Mouse (Mus musculus): Measurements from ENCODE around the gene Cdc42ep1. TPM values are rescaled to one million over a fixed set of nuclear protein-coding genes. Genes with fewer than 3 reads are reported as not detected.
"Not testable (repeated sequence)": the region's sequence is repeated elsewhere in the genome, so short reads cannot be mapped to it uniquely, and the experiment has no call there.

Cdc42ep1 gene
- polyA plus RNA-seq, 1 experiment from 2014 or later: 17.6 TPM

DNA sequence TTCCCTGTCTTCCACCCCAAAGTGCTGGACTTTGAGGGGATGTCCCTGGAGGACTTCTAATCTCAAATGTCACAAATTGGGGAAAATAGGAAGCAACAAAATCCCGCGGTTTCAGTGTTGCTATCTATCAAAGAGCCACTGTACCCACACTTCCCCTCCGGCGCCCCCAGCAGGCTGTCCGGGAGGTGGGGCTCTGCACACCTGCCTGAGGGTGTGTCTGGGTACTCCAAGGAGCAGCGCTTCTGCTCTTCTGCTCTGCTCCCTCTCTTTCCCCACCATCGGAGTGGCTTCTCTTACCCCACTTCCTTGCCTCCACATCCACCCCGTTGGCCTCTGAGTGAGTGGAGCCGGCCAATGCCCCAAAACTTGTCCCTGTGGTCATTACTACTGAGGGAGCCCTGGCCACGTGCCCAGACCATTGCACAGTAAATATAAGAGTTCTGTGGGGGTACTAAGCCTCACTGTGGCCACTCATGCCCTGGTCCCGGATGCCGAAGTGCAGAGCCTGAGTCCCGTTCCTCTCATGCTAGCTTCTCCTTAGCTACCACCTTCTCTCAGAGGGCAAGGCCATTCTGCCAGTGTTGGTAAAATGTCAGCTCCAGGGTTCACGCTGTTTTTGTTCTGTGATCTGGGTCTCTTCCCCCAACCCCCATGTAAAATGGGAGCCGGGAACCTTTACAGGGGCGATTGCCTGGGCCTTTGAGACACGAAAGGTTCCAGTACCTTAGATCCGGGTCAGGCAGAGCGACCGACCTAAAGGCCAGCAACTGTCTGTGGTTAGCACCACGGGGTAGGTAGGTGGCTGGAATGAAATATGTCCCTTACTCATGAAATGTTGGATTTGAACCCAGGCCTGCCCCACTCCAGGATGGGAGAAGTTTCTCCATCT is 1.4 kb downstream of the Cdc42ep1 start:
- 40% methylated on average over 21 of the region's 21 CpGs for WGBS
- Histone ChIP-seq H3K27ac (no peak overlapping the region), H3K4me2 (replicated peaks) (peak overlapping the region; percentile 83), H3K27me3 (replicated peaks) (peaks cover 28% of the 10 kb centered on the region), H3K9ac (no peak overlapping the region), H3K9me3 (no peaks in the 10 kb centered on the region), H3K4me1 (peaks cover 49% of the 10 kb centered on the region), H3K36me3 (no peaks in the 10 kb centered on the region), H3K4me3 (peak overlapping the region; percentile 47)
- no peak for ATAC-seq (ENCODE audit: low FRiP score, low read depth)

DNA sequence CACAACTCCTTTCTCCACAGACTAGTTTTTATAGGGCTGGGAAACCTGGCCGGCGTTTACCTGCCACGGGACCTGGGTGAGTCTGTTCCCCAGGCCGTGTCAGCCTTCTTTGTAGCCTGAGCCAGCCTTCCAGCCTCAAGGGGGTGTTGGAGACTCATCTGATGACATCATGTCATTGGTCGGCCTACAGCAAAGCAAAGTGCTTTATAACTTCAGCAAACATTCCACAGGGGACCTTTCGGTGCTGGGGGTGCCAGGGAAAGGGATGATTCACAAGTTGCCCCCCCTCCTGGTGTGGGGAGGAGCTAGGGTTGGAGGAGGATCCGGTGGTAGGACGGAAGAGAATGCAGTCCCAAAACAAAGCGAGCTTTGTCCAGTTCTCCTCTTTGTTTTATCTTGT is 2.4 kb downstream of the Cdc42ep1 start:
- Histone ChIP-seq H3K27me3 (replicated peaks) (peaks cover 33% of the 10 kb centered on the region), H3K27ac (no peak overlapping the region), H3K4me1 (peaks cover 39% of the 10 kb centered on the region), H3K9ac (no peak overlapping the region), H3K36me3 (no peaks in the 10 kb centered on the region), H3K4me2 (replicated peaks) (peak overlapping the region; percentile 5), H3K9me3 (no peaks in the 10 kb centered on the region), H3K4me3 (no peak overlapping the region)
- 29% methylated on average over 9 of the region's 9 CpGs for WGBS
- ATAC-seq (ENCODE audit: low FRiP score, low read depth): no peak

DNA sequence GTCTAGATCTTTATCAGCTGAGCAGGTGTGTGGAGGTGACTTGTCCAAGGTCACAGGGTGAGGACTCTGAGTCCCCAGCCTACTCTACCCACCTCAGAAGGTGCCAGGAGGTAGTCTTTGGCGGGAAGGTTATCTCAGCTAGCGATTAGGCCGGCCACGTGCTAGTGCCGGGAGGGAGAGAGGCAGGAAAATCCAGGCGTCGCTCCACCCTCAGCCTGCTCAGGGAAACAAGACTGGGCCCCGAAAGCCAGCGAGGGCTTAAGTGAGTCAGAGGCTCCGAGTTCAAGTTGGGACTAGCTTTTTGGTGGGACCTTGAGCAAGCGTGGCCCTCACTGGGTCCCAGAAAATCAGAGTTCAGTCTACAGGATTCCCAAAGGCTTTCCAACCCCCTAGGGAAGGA is 2.9 kb downstream of the Cdc42ep1 start:
- peaks cover 34% of the 10 kb centered on the region for H3K4me1 ChIP-seq
- no peaks in the 10 kb centered on the region for H3K9me3 ChIP-seq
- H3K27me3 ChIP-seq (replicated peaks): peaks cover 35% of the 10 kb centered on the region
- no peaks in the 10 kb centered on the region for H3K36me3 ChIP-seq
- 0 out of 2 replicates have a peak overlapping the region, but pooled peaks have one; percentile 14 for H3K4me2 ChIP-seq (replicated peaks)
- ATAC-seq (ENCODE audit: low FRiP score, low read depth): no peak
- H3K9ac ChIP-seq: no peak overlapping the region
- no peak overlapping the region for H3K4me3 ChIP-seq
- H3K27ac ChIP-seq: no peak overlapping the region
- 79% methylated on average over 11 of the region's 11 CpGs for WGBS

DNA sequence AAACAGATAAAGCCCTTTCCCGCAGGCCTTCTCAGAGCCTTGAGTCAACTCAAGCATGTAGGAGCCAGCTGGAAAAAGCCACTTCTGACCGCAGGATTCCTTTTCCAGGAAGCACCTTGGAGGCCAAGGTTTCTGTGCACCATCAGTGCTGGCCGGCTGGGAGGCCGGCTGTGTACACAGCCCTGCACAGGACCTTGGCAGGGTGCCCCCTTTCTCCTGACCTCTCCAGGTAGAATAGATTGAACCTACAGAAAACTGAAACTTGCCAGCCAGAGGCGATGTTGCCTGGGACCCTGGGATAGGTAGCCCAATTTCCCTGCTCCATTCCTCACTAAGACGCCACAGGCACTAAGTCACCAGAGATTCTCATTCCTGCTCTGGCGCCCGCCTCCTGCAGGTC is 3.4 kb downstream of the Cdc42ep1 start:
- Histone ChIP-seq H3K27ac (no peak overlapping the region), H3K4me2 (replicated peaks) (no peak overlapping the region; the same call in 1 of the 2 replicates), H3K4me3 (no peak overlapping the region), H3K36me3 (no peaks in the 10 kb centered on the region), H3K27me3 (replicated peaks) (peaks cover 35% of the 10 kb centered on the region), H3K4me1 (peaks cover 28% of the 10 kb centered on the region), H3K9me3 (no peaks in the 10 kb centered on the region), H3K9ac (no peak overlapping the region)
- 89% methylated on average over 8 of the region's 8 CpGs for WGBS
- no peak for ATAC-seq (ENCODE audit: low FRiP score, low read depth)

DNA sequence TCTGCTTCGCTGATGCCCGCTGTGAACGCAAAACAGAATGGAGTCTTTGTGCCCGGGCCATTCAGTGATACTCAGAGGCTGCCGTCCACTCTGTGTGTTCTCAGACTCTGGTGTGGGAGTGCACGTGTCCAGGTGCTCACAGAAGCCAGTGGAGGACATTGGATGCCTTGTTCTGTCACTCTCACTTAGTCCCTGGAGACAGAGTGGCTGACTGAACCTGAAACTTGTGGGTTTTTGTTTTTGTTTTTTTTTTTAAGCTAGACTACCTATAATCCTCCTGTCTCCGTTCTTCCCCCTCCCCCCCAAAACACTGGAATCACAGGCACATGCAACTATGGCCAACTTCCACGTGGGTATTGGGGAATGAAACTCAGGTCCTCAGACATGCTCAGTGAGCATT is 3.9 kb downstream of the Cdc42ep1 start:
- H3K9ac ChIP-seq: no peak overlapping the region
- no peaks in the 10 kb centered on the region for H3K9me3 ChIP-seq
- peaks cover 35% of the 10 kb centered on the region for H3K27me3 ChIP-seq (replicated peaks)
- no peak overlapping the region for H3K27ac ChIP-seq
- ATAC-seq (ENCODE audit: low FRiP score, low read depth): no peak
- no peaks in the 10 kb centered on the region for H3K36me3 ChIP-seq
- H3K4me2 ChIP-seq (replicated peaks): no peak overlapping the region
- 75% methylated on average over 8 of the region's 8 CpGs for WGBS
- no peak overlapping the region for H3K4me3 ChIP-seq
- H3K4me1 ChIP-seq: peaks cover 25% of the 10 kb centered on the region

DNA sequence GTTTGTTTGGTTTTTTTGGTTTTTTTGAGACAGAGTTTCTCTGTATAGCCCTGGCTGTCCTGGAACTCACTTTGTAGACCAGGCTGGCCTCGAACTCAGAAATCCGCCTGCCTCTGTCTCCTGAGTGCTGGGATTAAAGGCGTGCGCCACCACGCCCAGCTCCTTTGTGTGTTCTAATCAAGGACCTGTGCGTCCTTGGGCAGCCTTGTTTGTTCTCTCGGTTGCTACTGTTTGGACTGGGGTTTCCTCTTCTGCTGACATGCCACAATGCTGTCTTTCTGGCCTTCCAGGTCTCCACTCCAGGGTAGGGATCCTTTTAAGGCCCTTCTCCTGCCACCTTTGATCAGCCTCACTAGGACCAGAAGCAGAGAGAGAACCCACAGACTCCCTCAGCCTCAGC is 4.4 kb downstream of the Cdc42ep1 start:
- not testable (repeated sequence) for H3K4me3 ChIP-seq; ATAC-seq (ENCODE audit: low FRiP score, low read depth); H3K9me3 ChIP-seq; H3K36me3 ChIP-seq; H3K9ac ChIP-seq; H3K4me2 ChIP-seq (replicated peaks); H3K27ac ChIP-seq
- WGBS: 92% methylated on average over 7 of the region's 7 CpGs
- Histone ChIP-seq H3K27me3 (replicated peaks) (peaks cover 35% of the 10 kb centered on the region), H3K4me1 (peaks cover 29% of the 10 kb centered on the region)

DNA sequence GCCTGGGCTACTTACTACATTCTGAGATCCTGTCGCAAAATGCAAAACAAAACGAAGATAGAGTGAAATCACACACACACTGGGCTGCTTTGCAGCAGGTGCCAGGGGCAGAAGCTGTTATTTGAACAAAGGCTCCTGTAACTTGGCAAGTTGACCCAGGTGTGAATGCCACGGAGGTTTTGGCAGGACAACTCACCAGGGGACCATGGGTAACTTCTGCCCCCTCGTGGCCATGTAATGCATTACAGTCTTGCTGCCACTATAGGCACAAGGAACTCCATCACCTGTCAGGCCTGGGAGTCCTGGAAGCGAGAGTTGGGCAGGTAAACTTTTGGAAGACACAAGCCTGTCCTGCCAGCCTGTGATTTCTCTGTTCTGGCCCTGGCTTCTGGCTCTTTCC is 6.0 kb downstream of the Cdc42ep1 start:
- WGBS: 33% methylated on average over 5 of the region's 5 CpGs
- H3K4me1 ChIP-seq: peaks cover 17% of the 10 kb centered on the region
- no peak overlapping the region for H3K4me2 ChIP-seq (replicated peaks)
- no peaks in the 10 kb centered on the region for H3K9me3 ChIP-seq
- H3K4me3 ChIP-seq: no peak overlapping the region
- no peak for ATAC-seq (ENCODE audit: low FRiP score, low read depth)
- H3K27ac ChIP-seq: no peak overlapping the region
- peaks cover 24% of the 10 kb centered on the region for H3K27me3 ChIP-seq (replicated peaks)
- H3K9ac ChIP-seq: no peak overlapping the region
- H3K36me3 ChIP-seq: no peaks in the 10 kb centered on the region

DNA sequence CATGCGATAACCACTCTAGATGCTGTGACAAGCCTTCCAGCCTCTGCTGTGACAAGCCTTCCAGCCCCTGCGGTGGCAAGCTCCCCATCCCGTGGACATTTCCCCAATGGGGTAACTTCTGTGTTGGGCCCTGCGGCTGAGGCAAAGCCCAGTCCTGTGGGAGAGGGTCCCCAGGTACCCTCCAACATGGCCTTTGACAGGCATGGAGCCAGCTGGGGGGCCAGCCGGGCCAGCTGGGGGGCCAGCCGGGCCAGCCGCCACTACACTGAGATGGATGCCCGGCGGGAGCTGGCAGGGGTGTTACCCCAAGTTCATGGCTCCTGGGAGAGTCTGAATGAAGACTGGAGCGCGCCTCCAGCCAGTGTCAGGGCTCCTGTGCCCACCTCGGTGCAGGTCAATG is 7.1 kb downstream of the Cdc42ep1 start:
- Histone ChIP-seq H3K9ac (no peak overlapping the region), H3K27ac (no peak overlapping the region), H3K4me3 (no peak overlapping the region), H3K9me3 (no peaks in the 10 kb centered on the region), H3K27me3 (replicated peaks) (peaks cover 14% of the 10 kb centered on the region), H3K36me3 (no peaks in the 10 kb centered on the region), H3K4me2 (replicated peaks) (no peak overlapping the region), H3K4me1 (peaks cover 17% of the 10 kb centered on the region)
- 86% methylated on average over 12 of the region's 12 CpGs for WGBS
- ATAC-seq (ENCODE audit: low FRiP score, low read depth): no peak

DNA sequence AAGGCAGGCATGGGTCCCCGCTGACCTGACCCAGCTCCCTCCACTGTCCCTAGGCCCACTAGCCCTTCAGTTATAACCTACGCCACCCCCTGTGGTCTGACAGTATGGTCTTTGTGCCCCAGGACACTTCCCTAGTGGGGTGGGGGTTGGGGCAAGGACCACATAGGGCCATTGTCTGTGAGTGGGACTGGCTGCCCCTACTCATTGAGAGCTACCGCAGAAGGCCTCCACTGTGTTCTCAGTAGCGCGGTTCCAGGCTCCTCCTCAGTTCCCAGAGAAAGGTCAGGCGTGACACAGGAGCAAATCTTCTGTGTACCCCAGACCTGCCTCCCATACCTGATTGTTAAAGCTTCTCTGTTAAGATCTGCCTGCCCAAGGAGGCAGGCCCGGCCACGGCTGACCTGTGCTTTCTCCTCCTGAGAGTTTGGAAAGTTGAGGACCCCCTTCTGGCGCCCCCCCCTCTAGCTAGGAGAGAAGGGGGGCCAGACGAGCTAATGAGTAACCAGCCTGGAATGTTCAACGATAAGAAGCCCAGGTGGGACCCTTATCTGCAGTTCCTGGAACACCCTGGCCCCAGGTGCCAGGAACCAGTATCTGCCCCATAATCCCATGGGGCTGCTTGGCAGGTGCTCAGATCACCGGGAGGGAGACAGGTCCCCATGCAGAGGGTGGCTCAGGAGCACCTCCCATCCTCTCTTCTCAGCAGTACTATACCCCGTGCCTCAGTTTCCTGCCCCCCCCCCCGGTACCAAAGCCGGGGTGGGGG is 7.8 kb downstream of the Cdc42ep1 start:
- Histone ChIP-seq H3K27me3 (replicated peaks) (peaks cover 10% of the 10 kb centered on the region; the same call in 1 of the 2 replicates), H3K36me3 (no peaks in the 10 kb centered on the region), H3K27ac (no peak overlapping the region)

DNA sequence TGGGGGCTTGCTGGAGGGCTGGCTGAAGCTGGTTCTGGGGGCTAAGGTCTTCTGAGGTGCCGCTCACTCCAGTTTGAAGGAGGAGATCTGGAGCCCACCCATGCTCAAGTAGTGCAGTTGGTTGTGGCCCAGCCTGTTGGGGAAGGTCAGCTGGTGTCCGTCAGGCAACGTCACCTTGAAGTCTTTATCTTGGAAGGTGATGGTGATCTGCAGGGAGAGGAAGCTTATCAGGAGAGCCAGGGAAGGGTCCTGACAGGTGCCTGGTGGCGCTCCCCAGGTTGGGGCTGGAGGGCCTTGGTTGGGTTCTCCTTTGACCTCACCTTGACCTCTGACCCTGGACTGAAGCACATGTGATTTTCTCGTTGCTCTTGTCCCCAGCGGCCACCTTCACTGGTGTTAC is 8.5 kb downstream of the Cdc42ep1 start:
- ATAC-seq (ENCODE audit: low FRiP score, low read depth): no peak
- no peak overlapping the region for H3K9ac ChIP-seq
- H3K9me3 ChIP-seq: no peaks in the 10 kb centered on the region
- 75% methylated on average over 6 of the region's 6 CpGs for WGBS
- no peak overlapping the region for H3K4me2 ChIP-seq (replicated peaks)
- peaks cover 10% of the 10 kb centered on the region; the same call in 1 of the 2 replicates for H3K27me3 ChIP-seq (replicated peaks)
- no peak overlapping the region for H3K4me3 ChIP-seq
- no peak overlapping the region for H3K27ac ChIP-seq
- no peaks in the 10 kb centered on the region for H3K36me3 ChIP-seq
- peaks cover 6% of the 10 kb centered on the region; the same call in 1 of the 2 replicates for H3K4me1 ChIP-seq

More for the DNA sequence above, 7.8 kb downstream of the Cdc42ep1 start:
- ATAC-seq (ENCODE audit: low FRiP score, low read depth): no peak
- peaks cover 11% of the 10 kb centered on the region; the same call in 1 of the 2 replicates for H3K4me1 ChIP-seq
- H3K9me3 ChIP-seq: no peaks in the 10 kb centered on the region
- H3K9ac ChIP-seq: no peak overlapping the region
- 67% methylated on average over 15 of the region's 15 CpGs for WGBS
- no peak overlapping the region for H3K4me2 ChIP-seq (replicated peaks)
- H3K4me3 ChIP-seq: no peak overlapping the region

DNA sequence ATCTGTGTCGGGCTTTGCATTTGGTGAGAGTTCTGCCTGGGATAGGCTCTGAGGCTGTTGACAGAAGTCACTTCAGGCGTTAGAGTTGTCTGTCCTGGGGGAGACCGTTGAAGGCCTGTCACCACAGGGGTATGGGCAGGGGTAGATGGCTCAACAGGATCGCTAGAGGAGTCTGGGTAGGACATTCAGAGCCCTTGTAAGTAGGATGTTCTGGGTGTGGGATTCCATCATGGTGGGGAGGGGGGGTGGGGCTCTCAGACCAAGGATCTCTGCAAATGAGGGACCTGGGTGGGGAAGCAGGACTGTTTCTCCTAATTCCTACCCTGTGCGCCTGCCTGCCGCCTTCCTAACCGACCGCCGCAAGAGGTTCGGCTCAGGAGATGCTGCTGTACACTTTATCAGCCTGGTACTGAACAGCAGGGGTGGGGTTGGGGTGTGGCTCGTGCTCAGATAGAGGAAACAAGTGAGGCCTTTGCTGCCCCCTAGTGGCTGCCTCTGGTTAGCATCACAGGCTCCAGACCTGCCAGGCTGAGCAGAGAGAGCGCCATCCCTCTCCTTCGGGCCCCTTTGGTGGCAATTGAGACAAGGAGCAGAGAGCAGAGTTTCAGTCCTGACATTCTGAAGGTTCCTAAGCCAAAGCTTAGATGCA is 9.2 kb downstream of the Cdc42ep1 start:
- peaks cover 10% of the 10 kb centered on the region; the same call in 1 of the 2 replicates for H3K27me3 ChIP-seq (replicated peaks)
- no peaks in the 10 kb centered on the region for H3K36me3 ChIP-seq
- H3K4me1 ChIP-seq: peaks cover 6% of the 10 kb centered on the region; the same call in 1 of the 2 replicates
- ATAC-seq (ENCODE audit: low FRiP score, low read depth): peak; percentile 57; the same call in 1 of the 2 replicates
- no peak overlapping the region for H3K4me3 ChIP-seq
- peak overlapping the region; percentile 40 for H3K4me2 ChIP-seq (replicated peaks)
- no peak overlapping the region for H3K27ac ChIP-seq
- WGBS: 15% methylated on average over 13 of the region's 13 CpGs
- H3K9ac ChIP-seq: no peak overlapping the region
- no peaks in the 10 kb centered on the region for H3K9me3 ChIP-seq

All from neural tube, embryonic 12.5 days (tissue).